Mouse (Mus musculus): ENCODE data around the gene Med14.

- TF ChIP-seq CTCF (IDR thresholded peaks at IDR 0.05; ENCODE audit: low read depth) (no peak), EP300 (IDR thresholded peaks at IDR 0.05; ENCODE audit: low read depth) (no peak)
Measured at GRCm38 (mm10) chrX:12763127-12763834, 1.4 kb upstream of the Med14 start.

Data from heart, postnatal 0 days (tissue).